Mouse (Mus musculus): ENCODE measurements around the gene Pacrg.

GRCm38 (mm10) chr17:10643604-10644003 lies 196.5 kb downstream of the Pacrg start:
- TF ChIP-seq EP300 (optimal IDR thresholded peaks at IDR 0.05) (no peak), CTCF (IDR thresholded peaks at IDR 0.05; ENCODE audit: low read depth) (no peak)

Data from stomach, postnatal 0 days (tissue).